Mouse (Mus musculus) ZHBTc4 (cell line): ENCODE results near the gene Gm3183.
"Not testable (repeated sequence)": the region's sequence is repeated elsewhere in the genome, so short reads cannot be mapped to it uniquely, and the experiment has no call there.

Source experiments
- DNase-seq: peaks from one replicate; pipeline ENCODE4 v3.0.0-alpha.2; 2011; ENCODE audit warnings: low read depth, low spot score

Gene Gm3183

GRCm38 (mm10) chr5:94865136-94865535 lies at the start of gene Gm3183:
TSS of gene Gm3183 (plus strand) at chr5:94865436.
- not testable (repeated sequence) for DNase-seq
